Mouse (Mus musculus): ENCODE results near the gene Crybg3. TPM values are rescaled to one million over a fixed set of nuclear protein-coding genes. Genes with fewer than 3 reads are reported as not detected.

The Crybg3 gene
- polyA plus RNA-seq, 1 experiment from 2014 or later = 11.6 TPM

Other genes starting within 250 kb of the Crybg3 start
- not detected in 2 replicates for gene Olfr209, start 237.0 kb downstream of the Crybg3 start, polyA plus RNA-seq (2015; fragmentation: Nextera tagmentation; extraction: Ambion mirVana)
- gene Gabrr3, start 193.6 kb downstream of the Crybg3 start, polyA plus RNA-seq (2015; fragmentation: Nextera tagmentation; extraction: Ambion mirVana) = not detected in 2 replicates
- gene Riox2, start 129.2 kb downstream of the Crybg3 start, polyA plus RNA-seq (2015; fragmentation: Nextera tagmentation; extraction: Ambion mirVana) = 38.6 and 41.5 TPM in 2 replicates
- gene Arl6, start 38.4 kb upstream of the Crybg3 start, polyA plus RNA-seq (2015; fragmentation: Nextera tagmentation; extraction: Ambion mirVana) = 25.0 and 25.8 TPM in 2 replicates

All from stomach, embryonic 16.5 days (tissue).